Mouse (Mus musculus) liver, embryonic 14.5 days (tissue): ENCODE results near the gene Rpgrip1l.

Experiments
- CTCF ChIP-seq: IDR thresholded peaks from 2 replicates; pipeline ENCODE4 v1.5.1; 2016; ENCODE audit warnings: antibody characterized with exemption, low read depth, control low read depth
- EP300 ChIP-seq: IDR thresholded peaks from 2 replicates; pipeline ENCODE4 v1.6.1; 2016; ENCODE audit warnings: antibody characterized with exemption, low read depth

DNA sequence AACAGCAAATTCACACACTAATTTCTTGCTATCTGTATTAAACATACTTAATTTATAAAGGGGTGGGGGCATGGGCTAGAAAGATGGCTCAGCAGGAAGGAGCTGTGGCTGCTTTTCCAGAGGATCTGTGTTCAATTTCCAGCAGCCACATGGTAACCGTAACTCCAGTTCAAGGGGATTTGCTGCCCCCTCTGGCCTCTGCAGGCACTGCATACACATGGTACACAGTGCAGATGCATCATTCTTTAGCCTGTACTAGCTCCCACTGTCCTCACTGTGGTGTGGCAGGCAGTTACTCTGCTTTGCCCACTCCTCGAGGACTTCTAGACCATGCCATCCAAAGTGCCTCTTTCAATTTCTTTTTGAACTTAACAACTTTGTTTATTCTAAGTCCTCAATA lies 36.7 kb downstream of the Rpgrip1l start:
- TF ChIP-seq CTCF, result peak; percentile 66
- no peak for TF ChIP-seq EP300
